Mouse (Mus musculus): ENCODE data around the gene Pmp22. TPM values are rescaled to one million over a fixed set of nuclear protein-coding genes. Genes with fewer than 3 reads are reported as not detected.

Gene Pmp22
- polyA plus RNA-seq, 1 experiment from 2014 or later, result 78.4 TPM

DNA sequence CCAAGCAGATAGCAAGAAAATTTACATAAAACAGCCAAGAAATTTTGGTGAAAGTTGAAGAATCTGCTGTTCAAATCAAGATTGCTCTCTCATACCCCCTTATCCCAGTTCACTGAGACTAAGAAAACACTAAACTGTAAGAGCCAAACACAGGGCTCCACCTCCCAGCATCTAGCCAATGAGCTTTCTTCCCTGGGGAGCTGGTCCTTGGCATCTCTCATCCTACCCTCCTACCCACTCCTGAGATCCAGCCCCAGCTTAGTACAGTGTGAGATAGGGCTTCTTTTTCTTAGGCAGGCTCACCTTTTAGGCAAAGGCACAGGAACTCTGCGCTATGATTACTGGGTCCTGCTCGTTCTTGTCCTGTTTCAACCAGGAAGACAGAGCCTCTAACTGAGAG, 34.0 kb downstream of the Pmp22 start:
- Histone ChIP-seq H3K4me2 (no peak overlapping the region), H3K4me1 (no peaks in the 10 kb centered on the region), H3K9ac (no peak overlapping the region), H3K27ac (replicated peaks) (no peak overlapping the region), H3K4me3 (no peak overlapping the region), H3K9me3 (no peaks in the 10 kb centered on the region), H3K36me3 (peaks cover 26% of the 10 kb centered on the region), H3K27me3 (replicated peaks) (no peaks in the 10 kb centered on the region)
- 73% methylated on average over 2 of the region's 2 CpGs for WGBS
- ATAC-seq (ENCODE audit: extremely low read depth, insufficient number of reproducible peaks, low FRiP score, low TSS enrichment), result no peak

DNA sequence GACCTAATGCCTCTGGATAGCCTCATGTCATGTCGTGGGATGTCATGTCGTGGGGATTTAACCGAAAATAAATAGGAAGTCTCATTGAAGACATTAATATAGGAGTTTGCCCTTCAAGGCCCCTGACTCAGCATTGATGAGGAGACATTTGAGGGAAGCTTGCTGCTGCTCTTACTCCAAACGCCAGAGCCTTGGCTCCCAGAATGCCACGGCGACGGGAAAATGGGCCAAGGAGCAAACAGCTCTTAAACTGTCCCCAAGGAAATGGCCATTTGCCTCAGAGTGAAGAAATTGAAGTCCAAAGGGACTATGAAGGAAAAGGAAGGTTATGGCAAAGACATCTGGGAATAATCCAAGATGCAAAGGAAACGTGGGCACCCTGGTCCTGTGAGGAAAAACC, 34.8 kb downstream of the Pmp22 start:
- no peaks in the 10 kb centered on the region for H3K9me3 ChIP-seq
- H3K27ac ChIP-seq (replicated peaks), result no peak overlapping the region
- H3K36me3 ChIP-seq, result peaks cover 19% of the 10 kb centered on the region
- no peak overlapping the region for H3K9ac ChIP-seq
- H3K4me2 ChIP-seq, result no peak overlapping the region
- peaks cover 7% of the 10 kb centered on the region for H3K4me1 ChIP-seq
- 82% methylated on average over 8 of the region's 8 CpGs for WGBS
- H3K27me3 ChIP-seq (replicated peaks), result no peaks in the 10 kb centered on the region
- ATAC-seq (ENCODE audit: extremely low read depth, insufficient number of reproducible peaks, low FRiP score, low TSS enrichment), result no peak
- no peak overlapping the region for H3K4me3 ChIP-seq

DNA sequence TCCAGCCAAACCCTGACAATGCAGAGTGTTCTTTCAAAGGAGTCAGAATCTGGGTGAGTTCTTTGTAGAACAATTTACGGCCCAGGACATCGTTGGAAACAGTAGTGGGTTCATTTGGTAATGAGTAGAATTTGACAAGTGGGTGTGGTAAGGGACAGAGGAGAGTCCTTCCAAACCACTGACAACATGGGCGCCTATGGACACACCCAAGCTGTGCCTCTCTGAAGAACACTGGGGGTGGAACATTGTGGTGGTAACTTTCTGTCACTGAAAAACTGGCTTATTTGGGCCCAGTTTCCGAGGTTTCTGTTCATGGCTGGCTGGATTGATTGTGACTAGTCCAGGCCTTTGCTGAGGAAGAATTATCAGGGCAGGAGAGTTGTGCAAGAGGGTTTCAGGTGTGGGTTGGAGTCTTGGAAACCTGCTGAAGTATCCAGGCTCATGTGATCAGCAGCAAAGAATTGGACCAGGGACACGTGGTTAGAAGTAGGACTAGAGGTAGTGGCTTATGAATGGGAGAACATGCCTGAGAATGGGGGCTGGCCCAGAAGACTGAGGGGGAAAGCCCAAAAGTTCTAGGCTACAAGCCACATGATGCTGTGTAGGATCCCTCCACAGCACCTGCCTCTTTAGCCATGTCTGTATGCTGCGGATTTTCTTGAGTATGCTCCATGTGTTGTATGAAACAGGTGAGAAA, 35.4 kb downstream of the Pmp22 start:
- Histone ChIP-seq H3K4me1 (peaks cover 13% of the 10 kb centered on the region), H3K4me3 (no peak overlapping the region), H3K27me3 (replicated peaks) (no peaks in the 10 kb centered on the region), H3K4me2 (no peak overlapping the region), H3K9ac (no peak overlapping the region), H3K36me3 (peaks cover 14% of the 10 kb centered on the region), H3K9me3 (no peaks in the 10 kb centered on the region), H3K27ac (replicated peaks) (no peak overlapping the region)
- ATAC-seq (ENCODE audit: extremely low read depth, insufficient number of reproducible peaks, low FRiP score, low TSS enrichment), result no peak
- 73% methylated on average over 6 of the region's 6 CpGs for WGBS

DNA sequence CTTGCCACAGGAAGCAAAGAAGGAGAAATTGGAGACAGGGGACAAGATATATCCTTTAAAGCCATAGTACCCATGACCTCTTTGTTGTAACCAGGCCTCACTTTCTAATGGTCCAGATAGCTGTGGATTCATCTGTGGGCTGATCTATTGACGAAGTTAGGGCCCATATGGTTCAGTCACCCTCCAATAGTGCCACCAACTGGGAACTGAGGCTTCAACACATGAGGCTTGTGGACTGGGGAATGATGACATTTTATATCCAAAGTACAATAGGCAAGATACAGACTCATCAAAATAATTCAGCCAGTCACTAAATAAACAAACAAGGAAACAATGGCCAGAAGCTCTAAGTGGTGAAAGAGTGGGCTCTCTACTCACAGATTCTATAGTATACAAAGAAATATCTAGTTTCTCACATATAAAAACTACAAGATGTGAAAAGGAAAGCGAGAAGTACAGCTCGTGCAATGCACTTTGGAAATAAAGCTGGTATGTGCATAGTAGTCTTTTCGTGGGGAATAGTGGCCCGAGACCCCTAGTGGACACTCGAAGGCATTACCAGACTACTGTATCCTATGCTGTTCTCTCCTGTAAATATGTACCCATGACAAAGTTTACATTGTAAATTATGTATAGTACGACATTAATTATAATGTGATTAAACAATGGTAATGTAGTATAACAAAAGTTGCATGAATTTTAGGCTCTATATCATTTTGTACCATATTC, 36.1 kb downstream of the Pmp22 start:
- Histone ChIP-seq H3K27ac (replicated peaks) (no peak overlapping the region), H3K27me3 (replicated peaks) (no peaks in the 10 kb centered on the region), H3K9me3 (no peaks in the 10 kb centered on the region), H3K9ac (no peak overlapping the region), H3K4me3 (no peak overlapping the region), H3K4me2 (no peak overlapping the region), H3K36me3 (peaks cover 6% of the 10 kb centered on the region), H3K4me1 (peaks cover 18% of the 10 kb centered on the region)
- ATAC-seq (ENCODE audit: extremely low read depth, insufficient number of reproducible peaks, low FRiP score, low TSS enrichment), result no peak
- WGBS, result 44% methylated on average over 7 of the region's 7 CpGs

GRCm38 (mm10) chr11:63167826-63168225, 39.0 kb downstream of the Pmp22 start:
- WGBS, result 70% methylated on average over 4 of the region's 4 CpGs

GRCm38 (mm10) chr11:63168551-63169258, 39.9 kb downstream of the Pmp22 start:
- Histone ChIP-seq H3K4me3 (no peak overlapping the region), H3K4me1 (peaks cover 18% of the 10 kb centered on the region), H3K4me2 (peak overlapping the region; percentile 38), H3K27me3 (replicated peaks) (no peaks in the 10 kb centered on the region), H3K9me3 (no peaks in the 10 kb centered on the region), H3K36me3 (no peaks in the 10 kb centered on the region), H3K27ac (replicated peaks) (peak overlapping the region; percentile 55), H3K9ac (no peak overlapping the region)
- ATAC-seq (ENCODE audit: extremely low read depth, insufficient number of reproducible peaks, low FRiP score, low TSS enrichment), result no peak
- 18% methylated on average over 9 of the region's 9 CpGs for WGBS

More at GRCm38 (mm10) chr11:63167826-63168225, 39.0 kb downstream of the Pmp22 start:
- no peaks in the 10 kb centered on the region for H3K9me3 ChIP-seq
- no peaks in the 10 kb centered on the region for H3K27me3 ChIP-seq (replicated peaks)
- ATAC-seq (ENCODE audit: extremely low read depth, insufficient number of reproducible peaks, low FRiP score, low TSS enrichment), result no peak
- no peak overlapping the region for H3K4me2 ChIP-seq
- no peak overlapping the region for H3K27ac ChIP-seq (replicated peaks)
- peaks cover 18% of the 10 kb centered on the region for H3K4me1 ChIP-seq
- H3K36me3 ChIP-seq, result no peaks in the 10 kb centered on the region
- H3K4me3 ChIP-seq, result no peak overlapping the region
- no peak overlapping the region for H3K9ac ChIP-seq

GRCm38 (mm10) chr11:63171977-63172376, 43.2 kb downstream of the Pmp22 start:
- Histone ChIP-seq H3K4me3 (no peak overlapping the region), H3K9me3 (no peaks in the 10 kb centered on the region), H3K27me3 (replicated peaks) (no peaks in the 10 kb centered on the region), H3K4me1 (peaks cover 18% of the 10 kb centered on the region), H3K36me3 (no peaks in the 10 kb centered on the region), H3K4me2 (no peak overlapping the region), H3K9ac (no peak overlapping the region), H3K27ac (replicated peaks) (no peak overlapping the region)
- ATAC-seq (ENCODE audit: extremely low read depth, insufficient number of reproducible peaks, low FRiP score, low TSS enrichment), result no peak
- 12% methylated on average over 1 of the region's 1 CpGs for WGBS

- WGBS, result 60% methylated on average over 5 of the region's 5 CpGs
- no peaks in the 10 kb centered on the region for H3K36me3 ChIP-seq
- no peaks in the 10 kb centered on the region for H3K27me3 ChIP-seq (replicated peaks)
- no peak overlapping the region for H3K4me3 ChIP-seq
- H3K27ac ChIP-seq (replicated peaks), result no peak overlapping the region
- no peak overlapping the region for H3K4me2 ChIP-seq
- H3K9ac ChIP-seq, result no peak overlapping the region
- H3K4me1 ChIP-seq, result peaks cover 10% of the 10 kb centered on the region
- no peak for ATAC-seq (ENCODE audit: extremely low read depth, insufficient number of reproducible peaks, low FRiP score, low TSS enrichment)
- H3K9me3 ChIP-seq, result no peaks in the 10 kb centered on the region
Observed at GRCm38 (mm10) chr11:63173604-63174003, 44.8 kb downstream of the Pmp22 start.

GRCm38 (mm10) chr11:63175302-63175701, 46.5 kb downstream of the Pmp22 start:
- Histone ChIP-seq H3K4me3 (no peak overlapping the region), H3K9ac (no peak overlapping the region), H3K36me3 (no peaks in the 10 kb centered on the region), H3K27ac (replicated peaks) (no peak overlapping the region), H3K4me1 (no peaks in the 10 kb centered on the region), H3K9me3 (no peaks in the 10 kb centered on the region), H3K27me3 (replicated peaks) (no peaks in the 10 kb centered on the region), H3K4me2 (no peak overlapping the region)
- ATAC-seq (ENCODE audit: extremely low read depth, insufficient number of reproducible peaks, low FRiP score, low TSS enrichment), result no peak
- WGBS, result 30% methylated on average over 3 of the region's 3 CpGs

DNA sequence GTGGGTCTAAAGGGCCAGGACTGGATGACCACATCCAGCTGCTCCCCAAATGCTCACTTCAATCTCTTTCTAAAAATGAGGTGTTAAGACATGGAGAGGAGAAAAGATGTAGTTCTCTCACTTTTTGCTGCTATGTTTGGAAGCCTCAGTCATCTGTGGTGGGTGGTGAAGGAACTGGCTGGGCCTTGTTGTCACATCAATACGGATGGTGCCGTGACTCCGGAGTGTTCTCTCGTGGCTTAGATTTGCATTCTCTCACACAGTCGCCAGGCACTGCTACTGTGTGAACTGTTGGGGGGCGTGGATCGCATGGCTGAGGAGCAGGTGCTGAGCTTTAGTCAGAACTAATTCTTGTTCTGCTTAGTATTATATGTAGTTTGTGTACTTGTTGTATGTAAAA, 47.6 kb downstream of the Pmp22 start:
- no peak for ATAC-seq (ENCODE audit: extremely low read depth, insufficient number of reproducible peaks, low FRiP score, low TSS enrichment)
- no peaks in the 10 kb centered on the region for H3K4me1 ChIP-seq
- H3K27ac ChIP-seq (replicated peaks), result no peak overlapping the region
- H3K9ac ChIP-seq, result no peak overlapping the region
- H3K4me3 ChIP-seq, result no peak overlapping the region
- H3K4me2 ChIP-seq, result no peak overlapping the region
- no peaks in the 10 kb centered on the region for H3K9me3 ChIP-seq
- 72% methylated on average over 7 of the region's 7 CpGs for WGBS
- H3K36me3 ChIP-seq, result no peaks in the 10 kb centered on the region
- no peaks in the 10 kb centered on the region for H3K27me3 ChIP-seq (replicated peaks)

- Histone ChIP-seq H3K4me3 (no peak overlapping the region), H3K9me3 (no peaks in the 10 kb centered on the region), H3K4me2 (no peak overlapping the region), H3K4me1 (no peaks in the 10 kb centered on the region), H3K27me3 (replicated peaks) (no peaks in the 10 kb centered on the region), H3K36me3 (no peaks in the 10 kb centered on the region), H3K27ac (replicated peaks) (no peak overlapping the region), H3K9ac (no peak overlapping the region)
- no peak for ATAC-seq (ENCODE audit: extremely low read depth, insufficient number of reproducible peaks, low FRiP score, low TSS enrichment)
- WGBS, result 64% methylated on average over 7 of the region's 7 CpGs
Observed at GRCm38 (mm10) chr11:63180262-63181101, 51.7 kb downstream of the Pmp22 start.
